Mouse (Mus musculus): ENCODE measurements around the gene Ssbp1.

DNA sequence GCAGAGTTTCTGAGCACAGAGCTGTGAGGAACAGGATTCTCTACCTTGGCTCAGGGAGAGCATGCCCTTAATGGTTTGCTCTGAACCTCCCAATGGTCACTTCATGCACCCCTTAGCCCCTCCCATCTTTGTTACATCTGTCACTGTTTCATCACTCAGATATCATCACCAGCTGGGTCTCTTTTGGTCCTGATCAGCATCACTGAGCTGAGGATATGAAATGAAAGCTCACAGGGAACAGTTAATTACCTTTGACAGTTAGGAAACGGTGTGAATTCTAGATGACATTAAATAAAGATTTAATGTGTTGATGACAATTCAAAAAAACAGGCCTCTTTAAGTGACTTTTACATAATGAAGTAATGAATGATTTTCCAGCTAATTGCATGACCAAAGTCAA lies 48.3 kb downstream of the Ssbp1 start, which contains the start of gene Prss37:
- TF ChIP-seq POLR2A (IDR thresholded peaks at IDR 0.05; ENCODE audit: low read depth, low read length) (no peak), CTCF (IDR thresholded peaks at IDR 0.05; ENCODE audit: borderline replicate concordance, insufficient read depth, low read length) (no peak)

Data from embryonic fibroblast, embryonic 13.5 days (primary cell).